Mouse (Mus musculus) kidney, adult 9 months (tissue): ENCODE data around the gene Tacc3.

ENCODE experiments used
- DNase-seq: peaks from one replicate; pipeline ENCODE4 v3.0.0; 2022

The Tacc3 gene

DNA sequence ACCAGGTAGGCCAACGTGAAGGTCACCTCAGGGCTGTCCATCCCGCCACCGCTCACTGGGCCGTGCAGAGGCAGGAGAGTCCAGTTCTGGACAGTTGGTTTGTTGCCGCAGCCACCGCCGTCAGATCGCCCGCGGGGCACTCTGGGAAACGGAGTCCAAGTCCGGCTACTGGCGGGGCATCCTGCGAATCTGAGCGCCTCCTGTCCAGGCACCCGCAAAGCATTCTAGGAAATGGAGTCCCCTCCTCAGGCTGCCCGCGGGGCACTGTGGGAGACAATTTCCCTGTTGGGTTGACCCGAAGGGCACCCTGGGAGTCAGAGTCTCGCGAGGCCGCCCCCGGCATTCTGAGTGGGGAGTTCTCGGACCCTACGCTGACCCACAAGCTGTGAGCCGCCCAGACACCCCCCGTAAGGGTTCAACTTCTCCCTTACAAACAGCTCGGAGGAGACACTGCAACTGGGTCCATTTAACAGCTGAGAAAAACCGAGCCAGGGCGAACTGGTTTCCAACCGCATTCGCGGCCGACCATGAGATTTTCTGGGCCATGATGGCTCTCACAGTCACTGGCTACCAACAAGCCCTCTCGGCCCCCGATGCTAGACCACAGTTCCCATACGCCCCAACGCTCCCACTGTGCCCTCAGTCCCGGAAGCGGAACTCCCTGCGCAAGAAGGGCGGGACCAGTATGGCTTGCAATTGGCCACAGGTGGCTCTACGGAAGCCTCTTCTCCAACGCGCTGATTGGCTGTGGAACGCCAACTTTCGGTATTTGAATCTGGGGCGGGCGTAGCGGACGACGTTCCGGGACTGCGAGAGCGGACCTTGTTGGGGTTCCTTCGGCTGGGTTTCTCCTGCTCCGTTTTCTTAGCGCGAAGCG lies at the start of gene Tacc3, which contains the start of gene Tmem129:
Gene Tacc3 (plus strand): TSS at position 342 of the 877 bp plus-strand sequence.
Gene Tmem129 (minus strand): TSS at position 630 of the 877 bp plus-strand sequence.
- DNase-seq, result peak; percentile 99

DNA sequence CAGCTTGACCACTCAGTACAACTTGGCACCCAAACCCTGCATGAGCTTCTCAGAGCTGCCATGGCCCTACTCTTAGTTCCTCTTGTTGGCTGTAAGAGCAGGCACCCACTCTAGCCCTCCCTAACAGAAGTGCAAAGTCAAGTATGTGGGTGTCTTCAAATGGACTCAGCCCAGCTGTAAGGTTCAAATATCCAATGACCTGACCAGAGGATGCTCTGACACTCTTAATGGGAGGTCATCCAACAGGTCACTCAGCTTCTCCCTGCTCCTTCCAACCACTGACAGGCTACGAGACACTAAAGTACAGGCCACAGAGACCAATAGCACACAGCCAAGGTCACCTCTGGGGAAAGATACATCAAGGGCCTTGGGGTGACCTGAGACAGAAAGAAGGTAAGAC lies 48.7 kb upstream of the Tacc3 start:
- peak; percentile 74 for DNase-seq

DNA sequence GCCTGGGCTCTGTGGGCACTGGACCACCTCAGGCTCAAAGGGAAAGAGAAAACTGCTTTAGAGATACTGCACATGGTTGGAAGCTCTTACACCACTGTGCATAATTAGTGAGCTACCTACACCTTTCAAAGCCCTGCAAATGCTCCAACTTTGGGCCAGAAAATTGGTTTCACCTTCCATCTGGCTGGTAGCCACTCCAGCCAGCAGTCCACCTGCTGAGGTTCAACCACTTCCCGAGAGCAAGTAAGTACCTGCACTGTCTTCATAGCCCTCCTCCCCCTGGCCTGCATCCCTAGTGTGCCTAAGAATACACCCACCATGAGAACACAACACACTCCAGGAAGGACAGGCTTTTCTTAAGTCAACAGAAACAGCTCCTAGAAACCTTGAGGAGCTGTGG lies 46.1 kb upstream of the Tacc3 start:
- DNase-seq, result no peak

DNA sequence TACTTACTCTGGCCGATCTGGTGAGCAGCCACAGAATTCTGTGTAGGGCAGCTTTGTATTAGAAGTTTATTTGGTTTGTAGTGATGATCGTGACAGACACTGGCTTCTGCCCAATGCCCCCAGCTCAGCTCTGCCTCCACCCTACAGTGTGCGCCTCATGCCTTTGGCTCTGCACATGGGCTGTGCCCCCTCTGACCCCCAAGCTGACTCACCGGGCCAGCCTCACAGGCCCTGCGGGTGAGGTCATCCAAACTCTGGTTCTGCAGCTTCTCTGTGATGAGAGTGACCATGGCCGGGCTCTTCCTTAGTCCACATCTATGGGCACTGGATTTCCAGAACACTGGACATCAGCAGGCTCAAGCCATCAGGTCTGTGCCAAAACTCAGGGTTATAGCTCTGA lies 43.5 kb upstream of the Tacc3 start:
- DNase-seq, result no peak

DNA sequence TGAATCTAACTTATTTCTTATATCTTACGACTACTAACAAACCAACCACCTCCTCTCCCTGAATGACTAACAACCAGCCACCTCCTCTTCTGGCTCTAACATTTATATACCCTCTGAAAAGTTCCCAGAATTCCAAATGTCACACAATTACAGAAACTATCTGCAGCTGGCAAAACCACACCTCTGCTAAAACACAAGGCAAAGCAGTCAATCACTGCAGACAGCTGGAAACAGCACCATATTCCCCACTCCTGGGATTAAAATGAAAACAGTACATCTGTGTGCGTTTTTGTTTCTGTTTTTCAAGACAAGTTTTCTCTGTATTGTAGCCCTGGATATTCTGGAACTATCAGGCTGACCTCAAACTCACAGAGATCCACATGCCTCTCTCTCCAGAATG lies 35.3 kb upstream of the Tacc3 start:
- no peak for DNase-seq

DNA sequence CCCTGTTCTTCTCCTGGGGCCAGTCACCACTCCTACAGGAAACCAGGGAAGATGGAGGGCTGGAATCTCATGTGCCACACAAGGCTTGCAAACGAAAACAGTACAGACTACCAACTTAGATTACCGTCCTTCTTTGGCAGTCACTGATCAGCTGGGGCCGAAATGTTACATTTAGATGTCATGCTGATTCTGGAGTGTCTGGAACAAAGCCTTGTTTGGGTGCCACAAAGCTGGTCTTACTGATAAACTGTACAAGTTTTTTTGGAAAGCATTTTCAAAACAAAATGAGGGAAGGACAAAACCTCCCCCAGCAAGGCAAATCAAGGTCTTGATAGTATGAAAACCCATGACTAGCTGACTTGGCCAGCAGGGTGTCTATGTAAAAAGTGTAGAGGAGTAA lies 34.2 kb upstream of the Tacc3 start:
- DNase-seq, result no peak

DNA sequence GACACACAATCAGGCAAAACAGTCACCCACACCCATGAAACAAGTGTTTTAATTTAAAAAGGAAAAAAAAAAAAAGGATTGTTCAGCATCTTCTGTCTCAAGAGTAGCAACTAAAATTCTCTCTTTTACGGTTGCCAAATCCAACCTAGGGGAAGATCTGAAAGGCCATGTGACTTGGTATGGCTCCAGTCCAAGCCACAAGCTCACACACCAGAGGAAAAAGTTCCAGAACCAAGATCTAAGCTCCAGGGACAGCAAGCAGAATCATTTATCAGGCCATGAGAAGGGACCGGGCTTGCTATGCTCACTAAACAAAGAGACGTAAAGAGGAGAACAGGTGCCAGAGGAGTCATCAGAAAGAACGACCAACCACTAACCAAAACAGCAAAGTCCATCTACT lies 30.0 kb upstream of the Tacc3 start:
- DNase-seq, result peak; percentile 49

DNA sequence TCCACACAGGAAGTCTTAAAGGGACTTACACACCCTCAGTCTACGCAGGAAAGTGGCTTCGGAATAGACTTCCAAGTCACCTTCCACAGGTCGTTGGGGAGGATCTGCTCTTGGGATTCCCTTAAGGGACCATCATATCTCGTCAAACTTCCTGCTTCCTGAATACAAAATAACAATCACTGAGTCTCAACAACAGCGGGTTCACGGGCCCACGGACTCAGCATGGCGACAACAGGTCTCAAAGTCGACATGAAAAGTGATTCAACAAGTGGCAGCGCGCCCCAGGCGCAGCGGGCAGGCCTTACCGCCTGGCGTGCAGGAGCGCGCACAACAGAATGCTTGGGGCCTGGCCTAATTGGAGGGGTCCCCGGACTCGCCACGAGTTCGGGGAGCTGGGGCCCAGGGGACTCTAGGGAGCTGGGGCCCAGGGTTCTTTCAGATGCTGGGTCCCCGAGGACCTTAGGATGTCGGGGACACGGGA lies 29.1 kb upstream of the Tacc3 start:
- peak; percentile 57 for DNase-seq

DNA sequence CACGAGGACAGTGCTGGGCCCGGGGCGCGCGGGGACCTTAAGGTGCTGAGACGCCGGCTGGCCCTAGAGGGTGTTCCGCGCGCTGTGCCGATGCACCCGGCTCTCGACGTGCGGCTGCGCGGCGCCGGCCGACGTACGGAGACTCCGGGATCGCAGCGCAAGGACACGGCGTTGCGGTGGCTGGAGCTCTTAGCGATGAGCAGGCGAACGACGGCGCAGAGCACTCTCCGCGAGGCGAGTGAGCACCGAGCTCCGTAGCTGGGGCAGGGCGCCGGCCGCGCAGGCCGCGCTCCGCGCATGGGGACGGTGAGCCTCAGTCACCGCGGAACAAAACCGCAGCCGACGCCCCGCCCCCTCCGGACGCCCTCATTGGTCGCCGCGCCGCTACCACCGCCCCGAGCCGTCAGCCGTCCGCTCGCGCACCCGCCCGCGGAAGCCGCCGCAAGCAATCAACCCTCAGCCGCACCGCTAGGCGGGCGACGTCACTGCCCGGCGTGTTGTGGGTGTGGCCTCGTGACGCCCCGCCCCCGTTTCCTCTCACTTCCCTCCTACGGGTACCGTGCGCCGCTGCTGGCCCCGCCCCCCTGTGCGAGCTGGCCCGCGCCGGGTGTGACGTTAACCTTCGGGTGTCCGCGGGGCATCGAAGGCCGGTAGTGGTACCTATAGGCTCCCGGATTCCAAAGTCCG lies 28.5 kb upstream of the Tacc3 start, which contains the start of the genes Fam53a and Gm9903:
Gene Fam53a (minus strand): TSS at position 335 of the 687 bp plus-strand sequence.
Gene Gm9903 (plus strand): TSS at position 625 of the 687 bp plus-strand sequence.
- DNase-seq, result peak; percentile 100

DNA sequence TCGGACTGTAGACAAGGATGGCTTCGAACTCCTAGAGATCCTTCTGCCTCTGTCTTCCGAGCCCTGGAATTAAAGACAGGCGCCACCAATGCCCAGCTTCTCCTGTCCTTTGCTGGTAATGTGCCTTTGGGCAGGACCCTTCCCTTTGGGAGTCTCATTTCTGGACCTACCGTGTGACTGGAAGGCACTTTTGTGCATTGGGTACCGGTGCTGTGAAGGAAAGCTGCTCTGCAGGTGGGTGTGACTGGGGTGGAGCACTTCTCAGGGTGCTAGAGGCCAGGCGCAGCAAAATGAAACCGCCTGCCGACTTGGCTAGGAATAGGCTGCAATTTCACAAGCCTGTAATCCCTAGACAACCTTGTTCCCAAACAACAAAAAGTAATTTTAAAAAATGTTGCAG lies 27.9 kb upstream of the Tacc3 start:
- DNase-seq, result no peak

DNA sequence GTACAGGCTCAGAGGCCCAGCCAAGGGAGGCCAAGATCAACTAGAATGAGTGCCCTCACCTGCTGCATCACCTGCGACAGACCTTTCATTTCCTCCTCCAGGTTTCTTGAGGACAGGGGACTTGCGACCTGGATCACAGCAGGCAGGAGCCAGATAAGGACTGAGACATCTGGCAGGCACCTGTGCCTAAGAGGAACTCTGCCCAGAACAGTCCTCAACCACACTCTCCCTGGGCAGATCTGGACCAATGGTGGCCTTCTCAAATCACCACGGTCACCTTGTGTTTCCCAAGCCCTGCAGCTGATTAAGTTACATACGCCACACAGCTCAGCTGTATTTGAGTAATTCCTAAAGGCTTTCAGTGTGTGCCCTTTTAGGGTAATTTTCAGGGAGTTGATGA lies 27.3 kb upstream of the Tacc3 start:
- DNase-seq, result no peak

DNA sequence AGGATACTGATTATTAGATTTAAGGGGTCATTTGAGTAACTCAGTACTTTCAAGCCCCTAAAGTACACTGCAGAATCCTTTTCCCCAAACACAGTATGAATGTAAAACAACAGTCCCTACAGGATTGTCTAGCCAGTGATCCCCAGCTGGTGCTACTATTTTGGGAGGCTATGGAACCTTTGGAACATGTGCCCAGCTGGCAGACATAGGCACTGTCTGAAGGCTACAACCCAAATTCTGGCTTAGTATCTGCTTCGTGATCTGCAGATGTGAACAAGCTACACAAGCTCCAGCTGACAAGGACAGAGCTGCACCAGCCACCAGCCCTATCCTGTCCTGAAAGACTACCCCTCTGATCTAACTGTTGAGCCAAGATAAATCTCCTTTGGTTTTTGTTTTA lies 25.4 kb upstream of the Tacc3 start:
- no peak for DNase-seq

DNA sequence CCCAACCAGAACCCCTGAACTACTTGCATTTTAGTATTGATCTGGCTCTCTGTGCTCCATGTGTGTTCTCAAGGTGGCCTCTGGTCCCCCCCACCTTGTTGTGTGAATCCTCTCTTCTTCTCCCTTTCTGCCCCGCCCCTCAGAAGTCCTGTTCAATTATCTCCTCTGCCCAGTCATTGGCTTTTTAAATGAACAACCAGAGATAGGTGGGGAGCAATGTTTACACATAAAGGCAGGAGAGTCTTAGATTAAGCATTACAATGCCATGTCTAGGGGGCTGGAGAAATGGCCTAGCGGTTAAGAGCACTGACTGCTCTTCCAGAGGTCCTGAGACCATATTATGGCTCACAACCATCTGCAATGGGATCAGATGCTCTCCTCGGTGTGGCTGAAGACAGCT lies 22.6 kb upstream of the Tacc3 start:
- no peak for DNase-seq

DNA sequence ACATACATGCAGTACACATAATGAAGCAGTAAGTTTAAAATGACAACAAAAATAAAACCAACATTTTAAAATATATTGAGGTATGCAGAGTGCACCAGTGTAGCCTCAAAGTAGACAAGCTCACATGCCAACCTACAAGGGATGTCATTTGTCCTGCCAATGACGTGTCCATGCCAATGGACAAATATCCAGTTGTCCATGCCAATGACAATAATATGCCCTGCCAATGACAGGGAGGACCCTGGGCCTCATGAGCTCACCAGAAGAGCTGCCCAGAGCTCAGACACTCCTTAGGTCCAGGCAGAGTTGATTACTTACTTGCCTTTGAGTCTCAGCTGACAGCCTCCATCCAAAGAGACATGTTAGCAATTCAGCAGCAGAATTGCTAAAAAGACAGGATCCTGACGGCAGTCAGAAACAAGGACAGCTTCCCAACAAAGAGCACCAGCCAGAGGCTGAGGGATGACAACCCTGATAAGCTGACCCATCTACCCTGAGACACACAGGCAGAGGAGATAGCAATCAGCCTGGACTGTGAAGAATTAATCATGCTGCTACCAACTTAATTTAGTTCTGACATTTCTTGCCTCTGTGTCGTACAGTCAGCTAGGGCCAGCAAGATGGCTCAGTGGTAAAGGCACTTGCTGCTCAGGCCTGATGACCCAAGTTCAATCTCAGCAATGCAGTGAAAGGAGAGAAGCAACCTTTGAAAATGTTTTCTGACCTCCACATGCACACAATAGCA lies 20.1 kb upstream of the Tacc3 start:
- no peak for DNase-seq

DNA sequence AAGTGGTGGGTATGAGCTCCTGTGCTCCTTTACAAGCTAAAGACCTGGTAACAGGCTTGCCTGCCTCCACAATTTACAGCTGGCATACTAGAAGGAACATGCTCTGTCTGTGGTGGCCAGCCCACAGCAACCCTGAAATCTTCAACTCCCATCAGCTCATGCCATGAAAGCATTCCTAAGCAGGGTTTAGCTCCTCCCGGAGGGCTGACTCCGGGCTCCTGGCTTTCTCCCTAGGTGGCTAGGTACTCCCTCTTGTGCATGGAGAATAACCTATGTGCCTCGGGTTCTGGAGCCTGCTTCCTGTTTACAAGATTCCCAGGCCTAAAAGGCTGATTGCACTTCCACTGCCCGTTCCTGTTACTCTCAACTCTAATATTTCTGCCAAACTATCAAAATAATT lies 19.1 kb upstream of the Tacc3 start:
- DNase-seq, result no peak

DNA sequence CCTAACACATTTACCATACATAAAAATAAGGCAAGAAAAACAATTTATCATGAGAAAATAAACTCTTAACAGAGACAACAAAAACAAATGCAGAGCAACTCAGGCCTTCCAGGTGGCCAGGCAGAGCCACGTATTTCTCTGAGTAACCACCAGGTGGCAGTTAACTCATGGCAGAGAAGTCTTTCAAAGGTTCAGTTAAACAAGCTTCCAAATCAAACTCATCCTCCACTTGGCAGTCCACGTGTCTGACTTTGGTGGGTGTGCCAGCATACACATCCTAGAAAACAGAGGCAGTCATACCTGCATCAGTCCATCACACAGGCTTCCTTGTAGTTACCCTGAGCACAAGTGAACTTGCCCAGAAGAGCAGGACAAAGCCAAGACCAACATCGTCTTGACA lies 17.3 kb upstream of the Tacc3 start:
- DNase-seq, result peak; percentile 59

DNA sequence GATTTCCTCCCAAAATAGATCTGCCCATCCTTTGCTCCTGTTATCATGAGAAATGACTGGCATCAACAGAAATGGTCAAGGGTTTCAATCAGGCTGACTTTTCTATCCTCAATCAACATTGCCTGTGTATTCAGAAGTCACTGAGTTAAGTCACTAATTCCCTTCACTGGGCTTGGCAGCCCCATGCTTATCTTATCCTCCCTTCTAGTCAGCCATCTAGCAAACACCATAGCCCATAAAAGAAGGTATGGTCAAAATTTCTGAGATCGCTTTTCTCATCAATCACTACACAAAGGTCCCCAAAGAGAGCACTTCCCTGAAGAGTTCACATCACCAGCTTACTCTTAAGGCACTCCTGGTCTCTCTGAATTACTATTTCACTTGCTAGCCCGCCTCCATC lies 6.9 kb upstream of the Tacc3 start:
- DNase-seq, result no peak

DNA sequence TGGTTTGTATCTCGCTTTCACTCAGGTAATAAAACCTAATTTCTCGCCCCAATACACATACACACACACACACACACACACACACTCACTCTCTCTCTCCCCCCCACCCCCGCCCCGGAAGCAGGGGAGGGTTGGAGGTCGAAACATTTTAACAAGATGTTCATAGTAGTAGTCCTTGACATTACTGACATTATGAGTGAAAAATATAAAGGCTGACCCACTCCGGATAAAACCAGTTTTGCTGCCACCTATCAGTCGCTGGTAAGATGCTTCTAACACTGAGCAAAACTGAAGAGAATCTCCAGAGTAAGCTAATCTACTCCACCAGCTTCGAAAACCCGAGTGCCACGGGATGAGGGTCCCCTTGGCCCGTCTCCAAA lies 6.4 kb upstream of the Tacc3 start:
- no peak for DNase-seq

DNA sequence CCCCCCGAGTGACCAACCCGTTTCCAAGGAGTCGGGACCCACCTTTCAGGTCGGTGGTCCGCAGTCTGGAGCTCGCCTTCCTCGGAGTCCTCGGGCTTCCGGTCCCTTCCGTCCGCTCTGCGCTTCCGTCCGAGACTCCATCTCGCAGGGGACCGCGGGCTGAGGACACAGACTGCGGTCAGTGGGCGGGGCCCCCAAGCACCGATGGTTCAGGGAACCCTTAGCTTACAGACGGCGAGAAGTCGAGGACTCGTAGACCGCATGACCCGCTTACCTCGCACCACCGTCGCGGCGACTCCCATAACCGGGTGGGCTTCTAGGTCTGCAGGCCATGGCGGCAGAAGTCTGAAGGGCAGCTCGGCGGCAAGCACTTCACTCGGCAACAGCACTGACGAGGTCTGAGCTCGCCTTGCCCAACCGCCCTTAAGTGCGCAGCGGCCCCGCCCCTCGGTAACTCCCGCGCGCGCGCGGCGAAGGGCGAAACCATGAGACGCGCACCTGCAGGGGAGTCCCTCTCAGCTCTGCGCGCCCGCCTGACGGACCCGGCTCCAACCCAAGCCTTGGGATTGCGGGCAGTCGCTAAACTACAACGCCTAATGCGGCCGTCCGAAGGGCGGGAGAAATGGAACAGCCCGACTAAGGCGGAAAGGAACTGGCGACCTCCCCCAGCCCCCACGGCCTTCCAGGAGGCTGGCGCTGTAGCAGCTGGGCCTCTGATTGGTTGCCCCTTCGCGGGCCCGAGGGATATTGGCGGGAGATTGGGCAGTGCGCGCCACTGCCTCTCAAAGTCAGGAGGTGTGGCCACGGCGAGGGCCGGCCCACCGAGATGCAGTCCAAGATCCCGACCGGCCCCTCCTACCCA lies 5.8 kb upstream of the Tacc3 start, which contains the start of gene Slbp:
Gene Slbp (minus strand): TSS at position 654 of the 862 bp plus-strand sequence.
- peak; percentile 98 for DNase-seq

DNA sequence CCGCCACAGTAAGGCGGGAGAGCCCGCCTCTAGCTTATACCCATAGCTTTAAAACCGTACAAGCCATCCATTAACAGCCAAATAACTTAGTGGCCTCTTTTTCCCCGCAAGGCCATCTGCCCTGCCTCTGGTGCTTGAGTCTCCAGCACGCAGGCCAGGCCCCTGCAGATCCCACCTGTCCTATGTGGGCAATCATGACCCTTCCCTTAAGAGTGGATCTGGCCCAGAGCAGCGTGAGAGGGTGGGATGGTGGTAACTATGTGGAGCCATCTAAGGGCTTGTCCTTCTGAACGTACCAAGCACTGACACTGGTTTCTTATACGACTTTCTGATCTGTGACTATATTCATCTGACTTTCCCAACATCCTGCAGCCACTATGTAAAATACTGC lies 5.2 kb upstream of the Tacc3 start:
- DNase-seq, result no peak

DNA sequence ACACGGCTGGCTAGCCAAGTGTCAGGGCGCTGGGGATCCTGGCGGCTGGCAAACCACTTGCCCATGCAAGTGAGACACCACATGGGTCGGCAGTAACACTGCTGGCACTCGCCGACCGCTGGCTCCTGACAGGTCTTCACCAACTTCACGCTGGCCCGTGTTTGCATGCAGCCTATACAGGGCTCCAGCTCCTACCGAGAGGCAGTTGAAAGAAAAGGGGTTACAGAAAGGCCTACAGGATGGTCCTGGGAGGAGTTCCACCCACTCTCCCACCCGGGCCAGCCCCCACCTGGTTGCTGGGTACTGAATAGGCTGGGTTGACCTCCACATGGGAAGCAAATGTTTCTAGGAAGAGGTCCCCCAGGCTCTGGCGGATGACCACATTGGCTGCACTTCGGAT lies 3.5 kb upstream of the Tacc3 start:
- DNase-seq, result no peak

DNA sequence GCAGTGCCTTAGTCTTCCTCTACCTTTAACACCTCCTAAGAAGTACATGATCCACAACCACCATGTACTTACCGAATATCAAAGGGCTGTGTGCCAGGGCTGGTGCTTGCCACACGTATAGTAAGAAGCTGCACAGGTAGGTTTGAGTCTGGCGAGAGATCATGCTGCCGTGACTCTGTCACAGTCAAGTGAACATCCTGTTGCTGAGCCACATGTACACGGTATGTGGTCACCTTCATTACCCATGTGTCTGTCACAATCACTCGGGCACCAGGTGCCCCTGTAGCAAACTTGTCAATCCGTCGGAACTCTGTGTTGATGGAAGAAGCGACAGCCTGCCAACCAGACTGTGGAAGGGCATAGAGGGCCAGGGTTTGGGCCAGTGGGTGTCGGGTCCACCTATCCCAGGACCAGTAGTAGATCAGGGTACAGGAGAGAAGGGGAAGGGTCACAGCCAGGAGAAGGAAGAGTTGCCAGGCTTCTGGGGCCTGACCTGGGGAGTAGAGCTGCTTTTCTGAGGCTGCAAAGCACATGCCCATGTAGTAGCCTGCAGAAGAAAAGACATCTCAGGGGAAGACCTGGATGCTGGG lies 2.6 kb upstream of the Tacc3 start:
- DNase-seq, result no peak
